Mouse (Mus musculus) cerebellum, adult 11-12 months (tissue): Measurements from ENCODE around the gene Fam168b.

Experiments
- DNase-seq: peaks from one replicate; pipeline ENCODE4 v3.0.0; 2022

Gene Fam168b

GRCm38 (mm10) chr1:34850343-34851136 lies 7.7 kb upstream of the Fam168b start:
- DNase-seq, result peak; percentile 55

GRCm38 (mm10) chr1:34849745-34850342 lies 7.0 kb upstream of the Fam168b start, which contains the start of gene Plekhb2:
TSS of gene Plekhb2 (plus strand) at chr1:34849976.
- peak; percentile 95 for DNase-seq

- DNase-seq, result no peak
These were observed 4.2 kb upstream of the Fam168b start for GRCm38 (mm10) chr1:34847070-34847469.

- DNase-seq, result peak; percentile 62
These were observed 440 bp downstream of the Fam168b start for GRCm38 (mm10) chr1:34842389-34842861.

GRCm38 (mm10) chr1:34841709-34842388 lies 1.0 kb downstream of the Fam168b start:
- no peak for DNase-seq

- DNase-seq, result no peak
These were observed 3.6 kb downstream of the Fam168b start for GRCm38 (mm10) chr1:34839241-34839640.

- DNase-seq, result no peak
These were observed 4.7 kb downstream of the Fam168b start for GRCm38 (mm10) chr1:34837951-34838689.

GRCm38 (mm10) chr1:34834904-34835303 lies 8.0 kb downstream of the Fam168b start:
- no peak for DNase-seq

GRCm38 (mm10) chr1:34831381-34831780 lies 11.5 kb downstream of the Fam168b start:
- no peak for DNase-seq

- DNase-seq, result no peak
These were observed 11.9 kb downstream of the Fam168b start for GRCm38 (mm10) chr1:34830934-34831333.

GRCm38 (mm10) chr1:34828528-34829294 lies 14.2 kb downstream of the Fam168b start:
- DNase-seq, result no peak

- DNase-seq, result no peak
These were observed 15.0 kb downstream of the Fam168b start for GRCm38 (mm10) chr1:34827900-34828299.

GRCm38 (mm10) chr1:34825909-34826308 lies 17.0 kb downstream of the Fam168b start:
- DNase-seq, result no peak

- no peak for DNase-seq
These were observed 18.7 kb downstream of the Fam168b start for GRCm38 (mm10) chr1:34824208-34824607.

GRCm38 (mm10) chr1:34823353-34823752 lies 19.5 kb downstream of the Fam168b start:
- DNase-seq, result no peak

- DNase-seq, result no peak
These were observed 20.1 kb downstream of the Fam168b start for GRCm38 (mm10) chr1:34822746-34823145.

- DNase-seq, result no peak
These were observed 20.9 kb downstream of the Fam168b start for GRCm38 (mm10) chr1:34822003-34822402.

- DNase-seq, result no peak
These were observed 21.5 kb downstream of the Fam168b start for GRCm38 (mm10) chr1:34821411-34821810.

- DNase-seq, result no peak
These were observed 23.5 kb downstream of the Fam168b start for GRCm38 (mm10) chr1:34819225-34819910.

- DNase-seq, result no peak
These were observed 27.0 kb downstream of the Fam168b start for GRCm38 (mm10) chr1:34815843-34816242.
